Mouse (Mus musculus) E14TG2a.4 (cell line): ENCODE results near the gene Dusp15.

ENCODE experiments used
- CTCF ChIP-seq: conservative IDR thresholded peaks from 2 replicates; pipeline ENCODE4 v1.5.1; 2014; ENCODE audit warnings: low read length
- NANOG ChIP-seq: IDR thresholded peaks from 2 replicates; pipeline ENCODE4 v1.6.1; 2014; ENCODE audit warnings: borderline replicate concordance, low read length, mixed read lengths
- POU5F1 ChIP-seq: IDR thresholded peaks from 2 replicates; pipeline ENCODE4 v1.6.1; 2014; ENCODE audit warnings: low read length, borderline replicate concordance

- TF ChIP-seq CTCF, result no peak
- no peak for TF ChIP-seq NANOG
- no peak for TF ChIP-seq POU5F1
Measured at GRCm38 (mm10) chr2:152965555-152965954, 14.1 kb upstream of the Dusp15 start.
